Mouse (Mus musculus): ENCODE measurements at regions not wholly inside any gene's neighbourhood (a gene's known extent, or its start where the extent isn't known, plus 50 kb on each side); places are given as distances from the start of the nearest gene placed in this dataset.

DNA sequence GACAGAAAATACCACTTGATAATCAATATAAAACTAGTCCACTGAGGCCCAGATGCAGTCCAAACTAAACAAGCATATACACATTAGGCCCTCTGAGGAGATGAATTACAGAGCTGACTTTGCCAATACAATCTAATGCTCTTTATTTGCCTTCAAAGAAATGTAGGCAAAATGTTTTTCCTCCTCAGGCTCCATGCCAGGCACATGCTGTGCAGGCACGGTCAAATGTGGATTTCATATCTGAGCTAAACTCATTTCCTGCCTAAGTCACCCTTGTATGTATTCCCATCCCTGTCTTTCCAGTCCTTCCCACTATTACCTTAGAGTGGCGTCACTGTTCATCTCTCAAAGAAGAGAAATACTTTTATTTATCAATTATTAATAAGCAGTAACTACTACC lies 534.8 kb upstream of the Cnksr2 start:
- no peak for TF ChIP-seq POLR2A (IDR thresholded peaks at IDR 0.05; ENCODE audit: borderline replicate concordance, extremely low read depth, insufficient read depth, insufficient read length, poor library complexity, severe bottlenecking)
- TF ChIP-seq CTCF (IDR thresholded peaks at IDR 0.05; ENCODE audit: borderline replicate concordance, extremely low read depth, insufficient read depth, insufficient read length) = no peak

All from brain, embryonic 14.5 days (tissue).